Mouse (Mus musculus) limb, embryonic 15.5 days (tissue): ENCODE data around the gene Mxi1. TPM values are rescaled to one million over a fixed set of nuclear protein-coding genes. Genes with fewer than 3 reads are reported as not detected.
A peak's percentile ranks its signal among the peaks of the same experiment; 100 is the strongest.

Source experiments
- ATAC-seq: fragments of 200-750 bp; cut with Nextera tagmentation; 2 replicates; pipeline ENCODE4 v1.8.0; 2017; ENCODE audit warnings: low read depth, moderate TSS enrichment; ENCODE audit not compliant: insufficient number of reproducible peaks, low FRiP score, low TSS enrichment
- H3K27ac ChIP-seq: fragments of 300-500 bp; sonication (generic); 2 replicates; pipeline ENCODE4 v1.5.1; 2015; ENCODE audit warnings: moderate library complexity, mild to moderate bottlenecking, inconsistent platforms
- H3K27me3 ChIP-seq: fragments of 300-500 bp; sonication (generic); 2 replicates; pipeline ENCODE4 v1.6.1; 2015; ENCODE audit warnings: inconsistent platforms
- H3K36me3 ChIP-seq: fragments of 300-500 bp; sonication (generic); 2 replicates; pipeline ENCODE4 v1.6.1; 2015; ENCODE audit warnings: inconsistent platforms
- H3K4me1 ChIP-seq: fragments of 300-500 bp; sonication (generic); 2 replicates; pipeline ENCODE4 v1.6.1; 2015; ENCODE audit warnings: inconsistent platforms
- H3K4me2 ChIP-seq: fragments of 300-500 bp; sonication (generic); 2 replicates; pipeline ENCODE4 v1.6.1; 2015; ENCODE audit warnings: mild to moderate bottlenecking, inconsistent platforms
- H3K4me3 ChIP-seq: fragments of 300-500 bp; sonication (generic); 2 replicates; pipeline ENCODE4 v1.5.1; 2015; ENCODE audit warnings: mild to moderate bottlenecking, inconsistent platforms
- H3K9ac ChIP-seq: fragments of 300-500 bp; sonication (generic); 2 replicates; pipeline ENCODE4 v1.6.1; 2015; ENCODE audit warnings: inconsistent platforms
- H3K9me3 ChIP-seq: fragments of 300-500 bp; sonication (generic); 2 replicates; pipeline ENCODE4 v1.6.1; 2016; ENCODE audit warnings: inconsistent platforms
- WGBS: fragments of 180-500 bp; shearing (Covaris S2); methylation state at CpG from one replicate; pipeline ENCODE4 v1.1.7; 2015; 5-methylcytosine and 5-hydroxymethylcytosine counted together
- polyA plus RNA-seq: library from polyadenylated mRNA; unstranded; fragments of >200 nt; fragmentation: Nextera tagmentation; extraction: Ambion mirVana; gene quantifications from 2 replicates; pipeline ENCODE4 v1.2.1, GENCODE M21; 2015

The Mxi1 gene
- polyA plus RNA-seq, 1 experiment from 2014 or later, result 40.1 TPM

GRCm38 (mm10) chr19:53331882-53332500 is 21.7 kb downstream of the Mxi1 start:
- Histone ChIP-seq H3K4me1 (peaks cover 16% of the 10 kb centered on the region), H3K4me3 (no peak overlapping the region), H3K36me3 (peaks cover 22% of the 10 kb centered on the region), H3K27me3 (no peaks in the 10 kb centered on the region), H3K4me2 (no peak overlapping the region), H3K9me3 (no peaks in the 10 kb centered on the region), H3K9ac (no peak overlapping the region), H3K27ac (no peak overlapping the region)
- 91% methylated on average over 21 of the region's 21 CpGs for WGBS
- ATAC-seq, result no peak

DNA sequence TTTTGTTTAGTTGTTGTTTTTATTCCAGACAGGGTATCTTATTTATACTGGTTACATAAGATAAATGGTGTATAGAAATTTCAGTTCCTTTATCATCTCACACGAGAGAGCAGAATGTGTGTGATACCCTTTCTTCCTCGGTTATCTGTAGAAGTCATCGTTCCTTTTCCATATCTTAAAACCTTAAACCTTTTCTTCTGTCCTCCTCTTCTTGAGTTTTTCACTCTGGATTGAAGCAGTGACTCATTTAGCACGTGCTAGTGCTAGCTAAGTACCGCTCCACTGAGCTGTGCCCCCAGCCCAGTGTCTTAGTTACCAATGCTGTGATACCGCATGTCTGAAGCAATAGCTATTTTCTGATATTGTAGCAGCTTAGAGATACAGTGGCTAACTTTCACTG is 23.4 kb downstream of the Mxi1 start:
- H3K9ac ChIP-seq, result no peak overlapping the region
- no peak for ATAC-seq
- peaks cover 13% of the 10 kb centered on the region for H3K4me1 ChIP-seq
- no peak overlapping the region for H3K27ac ChIP-seq
- no peaks in the 10 kb centered on the region for H3K27me3 ChIP-seq
- no peaks in the 10 kb centered on the region for H3K9me3 ChIP-seq
- H3K4me2 ChIP-seq, result no peak overlapping the region
- peaks cover 34% of the 10 kb centered on the region for H3K36me3 ChIP-seq
- no peak overlapping the region for H3K4me3 ChIP-seq
- WGBS, result 91% methylated on average over 6 of the region's 6 CpGs

DNA sequence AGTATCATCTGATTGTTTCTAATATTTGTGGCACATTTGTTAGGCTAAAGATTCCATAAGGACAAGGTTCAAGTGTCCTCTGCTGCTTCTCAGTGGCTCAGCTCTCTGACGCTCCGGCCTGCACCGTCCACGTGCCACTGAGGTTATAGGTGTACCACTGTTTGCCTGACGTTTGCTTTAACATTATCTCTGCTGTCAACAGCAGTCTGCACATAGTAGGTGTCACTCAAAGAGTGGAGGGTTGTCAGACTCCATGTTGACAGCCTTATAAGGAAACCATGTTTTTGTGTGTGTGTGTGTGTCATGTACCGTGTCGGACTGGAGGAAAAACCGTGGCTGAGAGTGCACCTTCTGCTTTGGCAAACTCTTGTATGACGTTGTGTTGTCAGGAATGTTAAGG is 24.9 kb downstream of the Mxi1 start:
- Histone ChIP-seq H3K9me3 (no peaks in the 10 kb centered on the region), H3K36me3 (peaks cover 34% of the 10 kb centered on the region), H3K9ac (no peak overlapping the region), H3K4me1 (peaks cover 17% of the 10 kb centered on the region), H3K4me2 (no peak overlapping the region), H3K4me3 (no peak overlapping the region), H3K27ac (no peak overlapping the region), H3K27me3 (no peaks in the 10 kb centered on the region)
- 87% methylated on average over 9 of the region's 9 CpGs for WGBS
- no peak for ATAC-seq

DNA sequence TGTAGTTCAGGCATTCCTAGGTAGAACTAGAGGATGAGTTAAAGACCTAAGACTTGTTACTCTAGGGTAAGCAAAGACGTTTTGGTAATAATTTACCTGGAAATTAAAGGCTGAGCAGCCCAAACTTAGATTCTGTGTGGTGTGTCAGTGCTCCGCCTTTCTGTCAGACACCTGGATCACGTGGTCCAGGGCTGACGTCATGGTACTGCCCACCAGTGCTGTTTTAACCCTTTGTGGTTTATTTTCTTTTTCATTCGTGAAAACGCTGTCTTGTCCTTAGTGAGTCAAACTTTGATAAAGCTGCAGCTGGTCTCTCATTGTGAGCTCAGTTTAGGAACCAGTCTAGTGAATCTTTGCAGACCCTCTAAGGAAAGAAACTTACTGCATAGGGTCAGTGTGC is 30.1 kb downstream of the Mxi1 start:
- Histone ChIP-seq H3K27ac (no peak overlapping the region), H3K9me3 (no peaks in the 10 kb centered on the region), H3K4me3 (no peak overlapping the region), H3K27me3 (no peaks in the 10 kb centered on the region), H3K4me1 (peaks cover 23% of the 10 kb centered on the region; the same call in 1 of the 2 replicates), H3K9ac (no peak overlapping the region), H3K36me3 (peaks cover 16% of the 10 kb centered on the region), H3K4me2 (no peak overlapping the region)
- ATAC-seq, result no peak
- WGBS, result 25% methylated on average over 6 of the region's 6 CpGs

GRCm38 (mm10) chr19:53343174-53343881 is 33.0 kb downstream of the Mxi1 start:
- H3K4me3 ChIP-seq, result no peak overlapping the region
- peaks cover 28% of the 10 kb centered on the region; the same call in 1 of the 2 replicates for H3K4me1 ChIP-seq
- H3K27me3 ChIP-seq, result no peaks in the 10 kb centered on the region
- no peak overlapping the region for H3K4me2 ChIP-seq
- no peaks in the 10 kb centered on the region for H3K9me3 ChIP-seq
- no peak for ATAC-seq
- no peak overlapping the region for H3K9ac ChIP-seq
- no peaks in the 10 kb centered on the region for H3K36me3 ChIP-seq
- WGBS, result 78% methylated on average over 13 of the region's 13 CpGs
- no peak overlapping the region for H3K27ac ChIP-seq

DNA sequence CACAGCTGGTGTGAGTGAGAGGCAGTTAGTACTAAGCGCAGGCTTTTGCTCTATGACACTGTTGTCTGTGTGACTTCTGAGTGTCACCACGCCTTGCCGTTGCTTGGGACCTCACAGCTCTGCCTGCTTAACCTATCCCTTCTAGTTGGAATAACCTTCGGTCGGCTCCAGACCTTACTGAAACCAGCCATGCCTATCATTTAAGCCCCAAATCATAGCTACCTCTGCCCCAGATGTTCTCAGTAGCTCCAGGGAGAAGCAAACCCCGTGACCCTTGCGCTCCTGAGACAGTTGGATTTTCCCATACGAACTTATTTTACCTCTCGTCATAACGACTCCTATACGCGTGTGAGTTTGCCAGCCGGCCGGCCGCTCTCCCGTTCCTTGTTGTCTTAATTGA is 33.7 kb downstream of the Mxi1 start:
- Histone ChIP-seq H3K9ac (no peak overlapping the region), H3K27me3 (no peaks in the 10 kb centered on the region), H3K4me1 (peaks cover 28% of the 10 kb centered on the region; the same call in 1 of the 2 replicates), H3K36me3 (no peaks in the 10 kb centered on the region), H3K27ac (no peak overlapping the region), H3K4me3 (no peak overlapping the region), H3K9me3 (no peaks in the 10 kb centered on the region), H3K4me2 (no peak overlapping the region)
- no peak for ATAC-seq
- WGBS, result 65% methylated on average over 16 of the region's 16 CpGs

DNA sequence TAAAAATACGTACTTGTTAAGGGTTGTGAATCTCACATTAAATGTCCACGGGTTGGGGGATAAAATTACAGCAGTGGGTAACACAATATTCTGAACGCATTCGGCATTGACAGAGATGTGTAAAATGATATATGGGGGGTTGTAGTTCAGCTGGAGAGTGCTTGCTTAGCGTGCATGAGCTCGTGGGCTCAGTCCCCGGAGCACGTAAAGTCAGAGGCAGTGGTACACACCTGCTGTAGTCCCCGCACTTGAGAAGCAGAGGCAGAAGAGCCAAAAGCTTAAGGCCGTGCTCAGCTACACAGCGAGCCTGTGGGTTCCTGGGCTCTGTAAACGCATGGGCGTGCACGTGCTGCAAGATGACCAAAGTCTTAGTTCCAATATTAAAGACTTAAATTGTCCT is 35.4 kb downstream of the Mxi1 start:
- WGBS, result 46% methylated on average over 14 of the region's 14 CpGs
- H3K4me1 ChIP-seq, result peaks cover 20% of the 10 kb centered on the region; the same call in 1 of the 2 replicates
- ATAC-seq, result no peak

DNA sequence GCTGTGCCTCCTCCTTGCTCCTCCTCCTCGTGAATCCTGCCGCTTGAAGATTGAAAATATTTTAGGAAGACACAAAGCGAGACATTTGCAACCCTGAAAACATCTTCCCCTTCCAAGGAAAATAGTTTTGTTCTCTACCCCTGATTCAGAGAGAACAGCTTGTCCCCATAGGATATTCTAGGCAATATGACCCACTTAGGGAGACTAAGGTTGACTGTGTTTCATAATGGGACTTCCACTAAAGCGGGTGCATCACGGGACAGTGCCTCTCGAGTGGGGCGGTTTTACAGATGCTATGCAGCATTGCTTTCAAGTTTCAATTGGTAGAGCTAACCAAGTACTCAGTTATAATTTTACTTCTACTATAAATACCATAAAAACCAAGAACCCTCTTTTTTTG is 43.5 kb downstream of the Mxi1 start:
- Histone ChIP-seq H3K9ac (no peak overlapping the region), H3K27ac (no peak overlapping the region), H3K27me3 (no peaks in the 10 kb centered on the region), H3K4me3 (no peak overlapping the region), H3K36me3 (no peaks in the 10 kb centered on the region), H3K4me1 (0 out of 2 replicates have a peak, but pooled peaks cover 4% of the 10 kb centered on the region), H3K9me3 (no peaks in the 10 kb centered on the region), H3K4me2 (no peak overlapping the region)
- 86% methylated on average over 7 of the region's 7 CpGs for WGBS
- ATAC-seq, result no peak

More for the DNA sequence above, 35.4 kb downstream of the Mxi1 start:
- no peaks in the 10 kb centered on the region for H3K36me3 ChIP-seq
- no peak overlapping the region for H3K9ac ChIP-seq
- H3K4me2 ChIP-seq, result no peak overlapping the region
- no peaks in the 10 kb centered on the region for H3K9me3 ChIP-seq
- H3K27ac ChIP-seq, result no peak overlapping the region
- H3K4me3 ChIP-seq, result no peak overlapping the region
- no peaks in the 10 kb centered on the region for H3K27me3 ChIP-seq

DNA sequence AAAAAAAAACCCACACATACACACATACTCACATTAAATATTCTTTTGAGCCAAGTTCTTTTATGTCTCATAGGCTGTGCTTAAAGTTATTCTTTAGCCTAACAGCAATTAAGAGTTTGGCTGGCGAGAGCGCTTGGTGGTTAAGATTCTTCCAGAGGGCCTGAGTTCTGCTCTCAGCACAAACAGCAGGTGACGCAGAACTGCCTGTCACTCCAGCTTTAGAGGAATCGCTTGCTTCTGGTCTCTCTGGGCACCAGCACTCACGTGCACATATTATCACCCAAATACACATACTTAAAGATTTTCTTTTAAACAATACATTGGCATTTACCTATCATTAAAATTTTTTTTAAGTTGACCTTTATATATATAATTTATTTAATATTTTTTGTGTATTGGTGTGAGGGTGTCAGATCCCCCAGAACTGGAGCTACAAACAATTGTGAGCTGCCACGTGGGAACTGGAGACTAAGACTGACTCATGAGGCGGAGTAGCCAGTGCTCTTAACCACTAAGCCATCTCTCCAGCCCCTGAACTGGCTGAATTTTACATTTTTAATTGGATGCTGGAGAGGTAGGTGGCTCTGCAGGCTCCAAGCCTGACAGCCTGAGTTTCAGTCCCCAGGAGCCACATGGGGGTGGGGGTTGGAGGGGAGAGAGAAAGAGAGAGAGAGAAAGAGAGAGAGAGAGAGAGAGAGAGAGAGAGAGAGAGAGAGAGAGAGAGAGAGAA is 44.1 kb downstream of the Mxi1 start:
- no peak for ATAC-seq
- H3K9me3 ChIP-seq, result no peaks in the 10 kb centered on the region

DNA sequence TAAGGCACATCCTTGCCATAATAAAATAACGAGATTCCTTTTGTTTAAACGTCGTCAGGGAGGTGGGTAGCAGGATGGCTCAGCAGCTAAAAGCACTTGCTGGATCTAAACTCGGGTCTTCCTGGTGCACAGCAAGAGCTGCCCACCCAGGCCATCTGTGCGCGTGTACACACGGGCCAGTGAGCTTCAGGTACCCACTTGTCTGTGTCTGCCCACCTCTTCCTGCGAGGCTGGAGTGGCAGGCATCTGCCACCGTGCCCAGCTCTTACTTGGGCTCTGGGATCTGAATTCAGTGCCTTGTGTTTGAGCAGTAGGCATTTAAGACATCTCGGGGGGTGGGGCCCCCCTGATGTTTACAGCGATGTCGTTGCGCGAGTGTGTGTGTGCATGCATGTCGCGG is 44.7 kb downstream of the Mxi1 start:
- Histone ChIP-seq H3K9me3 (no peaks in the 10 kb centered on the region), H3K4me3 (no peak overlapping the region), H3K9ac (no peak overlapping the region), H3K4me1 (peaks cover 14% of the 10 kb centered on the region), H3K27me3 (no peaks in the 10 kb centered on the region), H3K27ac (no peak overlapping the region), H3K36me3 (no peaks in the 10 kb centered on the region), H3K4me2 (no peak overlapping the region)
- 76% methylated on average over 16 of the region's 16 CpGs for WGBS
- no peak for ATAC-seq

More for the DNA sequence above, 44.1 kb downstream of the Mxi1 start:
- H3K27ac ChIP-seq, result no peak overlapping the region
- no peaks in the 10 kb centered on the region for H3K27me3 ChIP-seq
- H3K4me1 ChIP-seq, result peaks cover 9% of the 10 kb centered on the region; the same call in 1 of the 2 replicates
- H3K4me3 ChIP-seq, result no peak overlapping the region
- no peak overlapping the region for H3K9ac ChIP-seq
- WGBS, result 69% methylated on average over 7 of the region's 7 CpGs
- no peak overlapping the region for H3K4me2 ChIP-seq
- H3K36me3 ChIP-seq, result no peaks in the 10 kb centered on the region

DNA sequence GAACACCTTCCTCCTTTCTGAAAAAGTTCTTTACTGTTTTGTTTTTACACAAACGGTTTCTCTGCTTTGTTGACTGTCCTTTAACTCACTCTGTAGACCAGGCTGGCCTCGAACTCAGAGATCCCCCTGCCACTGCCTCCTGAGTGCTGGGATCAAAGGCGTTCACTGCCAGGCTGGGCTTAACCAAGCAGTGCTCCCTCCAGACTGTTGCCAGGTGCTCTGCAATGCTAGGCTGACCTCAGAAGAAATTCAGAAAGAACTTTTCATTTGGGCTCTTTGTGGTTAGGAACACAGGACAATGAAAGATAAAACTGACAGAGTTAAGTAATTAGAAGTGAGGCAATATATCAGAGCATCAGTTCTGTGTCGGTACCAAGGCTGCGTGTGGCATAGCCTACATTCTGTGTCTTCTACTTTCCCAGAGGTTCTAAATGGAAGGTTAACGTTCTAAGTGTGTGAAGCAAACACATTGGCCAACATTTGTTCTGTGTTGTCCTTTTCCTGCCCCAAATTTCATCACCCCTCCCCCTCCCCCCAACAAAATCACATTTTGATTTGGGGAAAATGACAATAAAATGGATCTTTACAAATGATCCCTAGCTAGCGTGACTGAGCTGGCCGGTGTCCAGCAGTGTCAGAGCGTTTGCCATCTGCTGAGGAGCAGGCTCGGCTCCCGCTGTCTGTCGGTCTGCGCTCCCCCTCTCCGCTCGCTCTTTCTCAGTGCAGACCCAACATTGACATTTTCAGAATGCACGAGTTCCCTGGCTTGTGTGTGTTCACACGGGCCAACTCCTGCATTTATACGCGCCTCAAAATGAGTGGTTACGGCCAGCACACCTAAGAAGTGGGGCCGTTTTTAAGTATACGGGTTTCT is 49.1 kb downstream of the Mxi1 start:
- peak overlapping the region; percentile 20; the same call in 1 of the 2 replicates for H3K4me2 ChIP-seq
- ATAC-seq, result no peak

More for the DNA sequence above, 49.1 kb downstream of the Mxi1 start:
- H3K36me3 ChIP-seq, result no peaks in the 10 kb centered on the region
- H3K27me3 ChIP-seq, result no peaks in the 10 kb centered on the region
- no peak overlapping the region for H3K27ac ChIP-seq
- no peak overlapping the region for H3K9ac ChIP-seq
- peaks cover 21% of the 10 kb centered on the region for H3K4me1 ChIP-seq
- no peaks in the 10 kb centered on the region for H3K9me3 ChIP-seq
- no peak overlapping the region for H3K4me3 ChIP-seq
- 48% methylated on average over 22 of the region's 22 CpGs for WGBS
